Mouse (Mus musculus): ENCODE results near the gene Snx3.

- TF ChIP-seq POLR2A (IDR thresholded peaks at IDR 0.05; ENCODE audit: control insufficient read depth, low read depth, low read length) (peak; percentile 67), CTCF (IDR thresholded peaks at IDR 0.05; ENCODE audit: control insufficient read depth, insufficient read depth, insufficient replicate concordance, low read depth, low read length) (no peak)
These were observed 23.5 kb upstream of the Snx3 start, which contains the start of gene Afg1l for GRCm38 (mm10) chr10:42478341-42478720.

All from testis, adult 2 months (tissue).